Comparison of ENCODE assay signal across 12 mouse cellular contexts in genomic region chr2:128190196-128190595, GRCm38 (mm10).
DNase-seq lines count a peak whose midpoint lies in the region; ATAC-seq lines count a peak whose summit lies in the region.
"Had no signal": no experiment of that assay in that cellular context is flagged by ENCODE, and none has a peak within 500 bp of the region (broad histone marks: within the 10 kb centered on the region; RNA-seq: fewer than 3 reads in every experiment).

No protein-coding gene starts in this region.

- 60% methylated on average over 5 of the region's 5 CpGs for WGBS in heart, embryonic 15.5 days
- 51% methylated on average over 5 of the region's 5 CpGs for WGBS in limb, embryonic 15.5 days

- H3K4me2 ChIP-seq in heart, embryonic 15.5 days: 0 out of 2 replicates have a peak overlapping the region, but pooled peaks have one; percentile 8
- no peak overlapping the region for H3K4me2 ChIP-seq in limb, embryonic 15.5 days

- H3K4me3 ChIP-seq in heart, embryonic 15.5 days: no peak overlapping the region
- H3K4me3 ChIP-seq in limb, embryonic 15.5 days: no peak overlapping the region
- H3K4me3 ChIP-seq: embryonic facial prominence, embryonic 15.5 days had no signal

- ATAC-seq in heart, embryonic 15.5 days (replicated peaks; ENCODE audit: insufficient number of reproducible peaks, insufficient read depth, low FRiP score, low read depth): no peak
- ATAC-seq in activated CD4-positive, CD25-positive, alpha-beta regulatory T cell, adult 4 months: peak; percentile 81
- no peak for ATAC-seq in limb, embryonic 15.5 days (ENCODE audit: insufficient number of reproducible peaks, low FRiP score, low TSS enrichment, low read depth)
- ATAC-seq: forebrain, postnatal 0 days had no signal

- no peak overlapping the region for H3K9ac ChIP-seq in heart, embryonic 15.5 days
- H3K9ac ChIP-seq in limb, embryonic 15.5 days: no peak overlapping the region
- H3K9ac ChIP-seq: embryonic facial prominence, embryonic 15.5 days; forebrain, postnatal 0 days had no signal

- intact Hi-C loops in heart, postnatal 14 days (cut with DNase I): no loop called here
- intact Hi-C loops in gastrocnemius, postnatal 36 days (cut with DNase I): no loop called here

- no peak for DNase-seq in heart, postnatal 14 days
- DNase-seq in 416B (ENCODE audit: low read depth): peak; percentile 87
- DNase-seq in right cerebral cortex, postnatal 25 days: no peak
- DNase-seq in gastrocnemius, postnatal 36 days: no peak
- DNase-seq in adrenal gland, postnatal 4 days (ENCODE audit: low spot score in 2 of 2): no peak
- DNase-seq: cerebellum, adult 11 months; forebrain, postnatal 0 days; lung, adult 18-20 months had no signal

- no peaks in the 10 kb centered on the region for H3K9me3 ChIP-seq in heart, embryonic 15.5 days (replicated peaks)
- H3K9me3 ChIP-seq in limb, embryonic 15.5 days: no peaks in the 10 kb centered on the region
- H3K9me3 ChIP-seq: embryonic facial prominence, embryonic 15.5 days had no signal

- no peaks in the 10 kb centered on the region for H3K36me3 ChIP-seq in heart, embryonic 15.5 days
- H3K36me3 ChIP-seq in limb, embryonic 15.5 days: no peaks in the 10 kb centered on the region
- H3K36me3 ChIP-seq: embryonic facial prominence, embryonic 15.5 days had no signal

- no peak overlapping the region for H3K27ac ChIP-seq in heart, embryonic 15.5 days
- peak overlapping the region; percentile 54; the same call in 1 of the 2 replicates for H3K27ac ChIP-seq in limb, embryonic 15.5 days
- H3K27ac ChIP-seq: embryonic facial prominence, embryonic 15.5 days had no signal

- H3K27me3 ChIP-seq in heart, embryonic 15.5 days: no peaks in the 10 kb centered on the region
- H3K27me3 ChIP-seq in limb, embryonic 15.5 days: no peaks in the 10 kb centered on the region
- H3K27me3 ChIP-seq: embryonic facial prominence, embryonic 15.5 days had no signal

- peaks cover 29% of the 10 kb centered on the region for H3K4me1 ChIP-seq in heart, embryonic 15.5 days (replicated peaks)
- peaks cover 10% of the 10 kb centered on the region; the same call in 1 of the 2 replicates for H3K4me1 ChIP-seq in limb, embryonic 15.5 days
